Mouse (Mus musculus) bone marrow, adult 2 months (tissue): ENCODE measurements around the gene Sox5.

ENCODE experiments used
- CTCF ChIP-seq: fragments of 200-500 bp; IDR thresholded peaks from 2 replicates; pipeline ENCODE4 v1.5.1; 2011; ENCODE audit warnings: low read length, control low read depth; ENCODE audit not compliant: control insufficient read depth, insufficient read depth
- POLR2A ChIP-seq: fragments of 200-500 bp; IDR thresholded peaks from 2 replicates; pipeline ENCODE4 v1.6.1; 2011; ENCODE audit warnings: low read depth, mild to moderate bottlenecking, control low read depth, low read length, borderline replicate concordance; ENCODE audit not compliant: control insufficient read depth

DNA sequence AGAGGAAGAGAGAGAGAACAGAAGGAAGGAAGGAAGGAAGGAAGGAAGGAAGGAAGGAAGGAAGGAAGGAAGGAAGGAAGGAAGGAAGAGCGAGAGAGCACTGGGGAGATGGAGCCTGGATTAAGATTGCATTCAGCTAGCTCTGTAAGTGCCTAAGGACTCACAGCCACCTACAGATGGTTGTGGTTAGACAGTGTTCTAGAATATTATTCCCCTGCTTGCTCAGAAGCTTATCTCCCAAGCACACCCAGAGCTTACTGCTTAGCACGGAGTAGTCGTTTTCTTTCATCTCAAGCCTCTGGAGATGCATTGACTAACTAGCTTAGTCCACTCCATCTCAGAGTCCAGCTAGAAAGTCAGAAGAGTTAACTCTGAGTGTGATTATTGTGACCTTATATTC lies 770.8 kb downstream of the Sox5 start:
- TF ChIP-seq CTCF: no peak
- no peak for TF ChIP-seq POLR2A
